Comparison of ENCODE assay signal across 7 mouse cellular contexts in genomic region chr15:79440223-79440622, GRCm38 (mm10). TPM values are rescaled to one million over a fixed set of nuclear protein-coding genes. Genes with fewer than 3 reads are reported as not detected.
DNase-seq lines count a peak whose midpoint lies in the region; ATAC-seq lines count a peak whose summit lies in the region.

No protein-coding gene starts in this region.

- H3K4me2 ChIP-seq in hindbrain, embryonic 16.5 days (ENCODE audit: low read length), result peak overlapping the region; percentile 92
- peak overlapping the region; percentile 96 for H3K4me2 ChIP-seq in midbrain, embryonic 12.5 days (replicated peaks)

- peak overlapping the region; percentile 94 for H3K4me3 ChIP-seq in hindbrain, embryonic 16.5 days (ENCODE audit: low read length)
- peak overlapping the region; percentile 98 for H3K4me3 ChIP-seq in limb, embryonic 10.5 days
- H3K4me3 ChIP-seq in midbrain, embryonic 12.5 days, result peak overlapping the region; percentile 95

- H3K9me3 ChIP-seq in hindbrain, embryonic 16.5 days (ENCODE audit: control insufficient read depth, low read length), result no peaks in the 10 kb centered on the region
- no peaks in the 10 kb centered on the region for H3K9me3 ChIP-seq in limb, embryonic 10.5 days (replicated peaks)
- no peaks in the 10 kb centered on the region for H3K9me3 ChIP-seq in midbrain, embryonic 12.5 days

- ATAC-seq in hindbrain, embryonic 16.5 days, result no peak; the same call in 1 of the 2 replicates
- no peak for ATAC-seq in midbrain, embryonic 12.5 days (ENCODE audit: low FRiP score, low read depth)

- peak overlapping the region; percentile 99 for H3K9ac ChIP-seq in hindbrain, embryonic 16.5 days (ENCODE audit: low read depth, low read length)
- peak overlapping the region; percentile 99 for H3K9ac ChIP-seq in midbrain, embryonic 12.5 days (replicated peaks)

- peak overlapping the region; percentile 44 for H3K27ac ChIP-seq in hindbrain, embryonic 16.5 days (ENCODE audit: low read depth, low read length)
- peak overlapping the region; percentile 100 for H3K27ac ChIP-seq in limb, embryonic 10.5 days
- no peak overlapping the region for H3K27ac ChIP-seq in midbrain, embryonic 12.5 days (replicated peaks)

- peaks cover 61% of the 10 kb centered on the region for H3K4me1 ChIP-seq in hindbrain, embryonic 16.5 days (ENCODE audit: control insufficient read depth, insufficient read depth, low read depth, low read length)
- H3K4me1 ChIP-seq in limb, embryonic 10.5 days, result peaks cover 79% of the 10 kb centered on the region
- H3K4me1 ChIP-seq in midbrain, embryonic 12.5 days, result peaks cover 67% of the 10 kb centered on the region

- DNase-seq in adrenal gland, postnatal 10 days, result peak; percentile 78
- peak; percentile 54 for DNase-seq in cerebellum, adult 8-10 months
- peak; percentile 68 for DNase-seq in gastrocnemius, postnatal 25 days
- DNase-seq in limb, embryonic 10.5 days (ENCODE audit: low spot score), result no peak
- DNase-seq in thymus, postnatal 4 days, result peak; percentile 37

- H3K36me3 ChIP-seq in hindbrain, embryonic 16.5 days (ENCODE audit: control insufficient read depth, insufficient read depth, low read length), result peaks cover 9% of the 10 kb centered on the region
- peaks cover 50% of the 10 kb centered on the region for H3K36me3 ChIP-seq in limb, embryonic 10.5 days
- peaks cover 39% of the 10 kb centered on the region for H3K36me3 ChIP-seq in midbrain, embryonic 12.5 days

- WGBS in hindbrain, embryonic 16.5 days, result 42% methylated on average over 4 of the region's 4 CpGs
- WGBS in limb, embryonic 10.5 days, result 86% methylated on average over 4 of the region's 4 CpGs
- WGBS in midbrain, embryonic 12.5 days, result 84% methylated on average over 4 of the region's 4 CpGs

- no peaks in the 10 kb centered on the region for H3K27me3 ChIP-seq in hindbrain, embryonic 16.5 days (replicated peaks; ENCODE audit: control insufficient read depth, insufficient read depth, low read length)
- H3K27me3 ChIP-seq in limb, embryonic 10.5 days (ENCODE audit: low read depth, poor library complexity, severe bottlenecking), result no peaks in the 10 kb centered on the region
- H3K27me3 ChIP-seq in midbrain, embryonic 12.5 days, result peaks cover 11% of the 10 kb centered on the region; the same call in 1 of the 2 replicates

RNA-seq across cellular contexts. Expression of gene Csnk1e, which starts 15.1 kb away (rescaled TPM):
- 10 to 100 TPM; 65.7 to 77.7 TPM for total RNA-seq in adrenal gland, postnatal 10 days (2021)
- total RNA-seq in gastrocnemius, postnatal 25 days (2021), result 10 to 100 TPM; 43.1 to 43.9 TPM
- polyA plus RNA-seq in hindbrain, embryonic 16.5 days (2015; fragmentation: Nextera tagmentation; extraction: Ambion mirVana), result 132 and 147 TPM in 2 replicates
- 152 and 170 TPM in 2 replicates for polyA plus RNA-seq in limb, embryonic 10.5 days (2016; fragmentation: Nextera tagmentation; extraction: Ambion mirVana)
- 267 and 291 TPM in 2 replicates for polyA plus RNA-seq in midbrain, embryonic 12.5 days (2016; fragmentation: Nextera tagmentation; extraction: Ambion mirVana)

RNA-seq across cellular contexts. Expression of gene Tmem184b, which starts 36.9 kb away (rescaled TPM):
- 10 to 100 TPM; 51.4 to 56.6 TPM for total RNA-seq in adrenal gland, postnatal 10 days (2021)
- total RNA-seq in gastrocnemius, postnatal 25 days (2021), result 10 to 100 TPM; 28.4 to 30.4 TPM
- 42.4 and 54.9 TPM in 2 replicates for polyA plus RNA-seq in hindbrain, embryonic 16.5 days (2015; fragmentation: Nextera tagmentation; extraction: Ambion mirVana)
- polyA plus RNA-seq in limb, embryonic 10.5 days (2016; fragmentation: Nextera tagmentation; extraction: Ambion mirVana), result 63.5 and 74.8 TPM in 2 replicates
- 47.1 and 47.9 TPM in 2 replicates for polyA plus RNA-seq in midbrain, embryonic 12.5 days (2016; fragmentation: Nextera tagmentation; extraction: Ambion mirVana)
